ENCODE assay signal across 9 mouse cellular contexts in the genomic region with DNA sequence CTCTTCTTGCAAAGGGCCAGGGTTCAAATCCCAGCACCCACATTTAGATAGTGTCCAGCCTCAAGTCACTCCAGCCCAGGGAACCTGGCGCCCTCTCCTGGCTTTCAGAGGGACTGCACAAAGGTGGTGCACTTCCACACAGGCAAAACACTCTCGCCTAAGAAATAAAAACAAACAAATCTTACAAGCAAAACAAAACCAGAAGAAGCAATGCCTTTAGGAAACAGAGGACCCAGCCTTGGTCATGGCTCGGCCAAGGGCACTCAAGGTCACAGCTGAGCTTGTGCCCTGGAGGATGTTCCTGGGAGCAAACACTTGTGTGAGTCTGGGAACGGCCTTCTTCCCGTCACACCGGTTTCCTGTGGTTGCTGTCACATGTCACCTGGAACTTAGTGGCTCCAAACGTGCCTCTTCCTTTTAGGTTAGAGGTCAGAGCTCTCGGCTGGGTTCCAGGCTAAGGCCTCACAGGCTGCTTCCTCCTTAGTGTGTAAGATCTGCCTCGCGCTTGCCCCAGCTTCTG.
DNase-seq lines count a peak whose midpoint lies in the region; ATAC-seq lines count a peak whose summit lies in the region.
"Had no signal": no experiment of that assay in that cellular context is flagged by ENCODE, and none has a peak within 500 bp of the region (broad histone marks: within the 10 kb centered on the region; RNA-seq: fewer than 3 reads in every experiment).

No protein-coding gene starts in this region.

- intact Hi-C loops in gastrocnemius, postnatal 14 days (cut with DNase I; ENCODE audit: low total_unique reads), result no loop called here

- peaks cover 50% of the 10 kb centered on the region for H3K4me1 ChIP-seq in heart, embryonic 15.5 days (replicated peaks)
- peaks cover 87% of the 10 kb centered on the region for H3K4me1 ChIP-seq in limb, embryonic 10.5 days
- peaks cover 75% of the 10 kb centered on the region for H3K4me1 ChIP-seq in neural tube, embryonic 13.5 days (replicated peaks)

- DNase-seq in gastrocnemius, postnatal 25 days, result peak; percentile 57
- no peak for DNase-seq in gastrocnemius, postnatal 14 days
- peak; percentile 83 for DNase-seq in adrenal gland, postnatal 14 days
- DNase-seq in limb, embryonic 10.5 days (ENCODE audit: low spot score), result peak; percentile 65
- no peak for DNase-seq in ovary, postnatal 14 days (ENCODE audit: low spot score)
- DNase-seq in ovary, postnatal 10 days (ENCODE audit: low spot score), result no peak

- H3K27me3 ChIP-seq in heart, embryonic 15.5 days, result 0 out of 2 replicates have a peak, but pooled peaks cover 5% of the 10 kb centered on the region
- H3K27me3 ChIP-seq in limb, embryonic 10.5 days (ENCODE audit: low read depth, poor library complexity, severe bottlenecking), result no peaks in the 10 kb centered on the region
- H3K27me3 ChIP-seq in neural tube, embryonic 13.5 days, result no peaks in the 10 kb centered on the region

- 44% methylated on average over 10 of the region's 10 CpGs for WGBS in heart, embryonic 15.5 days
- 46% methylated on average over 10 of the region's 10 CpGs for WGBS in limb, embryonic 10.5 days
- WGBS in neural tube, embryonic 13.5 days, result 62% methylated on average over 10 of the region's 10 CpGs

- H3K36me3 ChIP-seq in heart, embryonic 15.5 days, result no peaks in the 10 kb centered on the region
- no peaks in the 10 kb centered on the region; the same call in 1 of the 2 replicates for H3K36me3 ChIP-seq in limb, embryonic 10.5 days
- H3K36me3 ChIP-seq in neural tube, embryonic 13.5 days, result no peaks in the 10 kb centered on the region

- H3K4me3 ChIP-seq in heart, embryonic 15.5 days, result no peak overlapping the region
- H3K4me3 ChIP-seq in limb, embryonic 10.5 days, result no peak overlapping the region
- H3K4me3 ChIP-seq in neural tube, embryonic 13.5 days, result no peak overlapping the region
- H3K4me3 ChIP-seq: myocyte had no signal

- no peaks in the 10 kb centered on the region for H3K9me3 ChIP-seq in heart, embryonic 15.5 days (replicated peaks)
- no peaks in the 10 kb centered on the region for H3K9me3 ChIP-seq in limb, embryonic 10.5 days (replicated peaks)
- H3K9me3 ChIP-seq in neural tube, embryonic 13.5 days, result no peaks in the 10 kb centered on the region

- H3K27ac ChIP-seq in heart, embryonic 15.5 days, result peak overlapping the region; percentile 68
- H3K27ac ChIP-seq in limb, embryonic 10.5 days, result peak overlapping the region; percentile 57
- peak overlapping the region; percentile 42; the same call in 1 of the 2 replicates for H3K27ac ChIP-seq in neural tube, embryonic 13.5 days (replicated peaks)

- H3K9ac ChIP-seq in heart, embryonic 15.5 days, result no peak overlapping the region
- H3K9ac ChIP-seq in neural tube, embryonic 13.5 days, result no peak overlapping the region

- ATAC-seq in heart, embryonic 15.5 days (replicated peaks; ENCODE audit: insufficient number of reproducible peaks, insufficient read depth, low FRiP score, low read depth), result 0 out of 2 replicates have a peak, but pooled peaks have one; percentile 12
- ATAC-seq in neural tube, embryonic 13.5 days (ENCODE audit: low read depth), result no peak

- no peak overlapping the region for H3K4me2 ChIP-seq in heart, embryonic 15.5 days
- H3K4me2 ChIP-seq in neural tube, embryonic 13.5 days, result no peak overlapping the region

Comparison
In these comparisons a context has a peak if more than half of its experiments do, and no peak if none do; other contexts are left out.
1. DNase-seq: peak in gastrocnemius, postnatal 25 days (single experiment), adrenal gland, postnatal 14 days (single experiment) and limb, embryonic 10.5 days (single experiment); none in gastrocnemius, postnatal 14 days (single experiment), ovary, postnatal 14 days (single experiment) and ovary, postnatal 10 days (single experiment).
2. Peak in every context shown above with its lines, with median percentiles within 50 percentile points of each other: H3K27ac ChIP-seq.